Mouse (Mus musculus) heart, postnatal 14 days (tissue): ENCODE measurements at regions not wholly inside any gene's neighbourhood (a gene's known extent, or its start where the extent isn't known, plus 50 kb on each side); places are given as distances from the start of the nearest gene placed in this dataset.
A peak's percentile ranks its signal among the peaks of the same experiment; 100 is the strongest.

Experiments
- DNase-seq, 2 experiments: peaks; one replicate each; pipeline ENCODE4 v3.0.0; 2021 to 2022
- intact Hi-C: fragments of 180-260 bp; cut with DNase I; formaldehyde crosslinking; loops from one replicate; pipeline ENCODE4 v1.15.1; 2025

DNA sequence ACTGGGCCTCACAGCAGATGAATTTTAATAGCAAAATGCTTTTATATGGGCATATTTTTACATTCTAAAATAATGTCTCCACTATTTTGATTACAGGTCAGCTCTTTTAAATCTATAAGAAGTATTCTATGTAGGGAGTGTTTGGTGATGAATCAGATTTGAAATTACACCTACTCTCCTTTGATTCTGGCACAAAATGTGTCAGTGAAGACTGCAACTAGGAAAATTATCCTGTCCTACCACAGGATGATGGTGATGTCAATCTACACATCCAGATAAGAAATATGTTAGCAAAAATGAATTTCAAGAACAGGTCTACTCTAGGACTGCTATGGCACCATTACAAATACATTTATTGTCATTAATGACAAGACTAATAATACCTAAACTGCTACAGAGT lies 60.9 kb upstream of the Acyp2 start:
- no peak for DNase-seq
- intact Hi-C loops, result no loop called here

DNA sequence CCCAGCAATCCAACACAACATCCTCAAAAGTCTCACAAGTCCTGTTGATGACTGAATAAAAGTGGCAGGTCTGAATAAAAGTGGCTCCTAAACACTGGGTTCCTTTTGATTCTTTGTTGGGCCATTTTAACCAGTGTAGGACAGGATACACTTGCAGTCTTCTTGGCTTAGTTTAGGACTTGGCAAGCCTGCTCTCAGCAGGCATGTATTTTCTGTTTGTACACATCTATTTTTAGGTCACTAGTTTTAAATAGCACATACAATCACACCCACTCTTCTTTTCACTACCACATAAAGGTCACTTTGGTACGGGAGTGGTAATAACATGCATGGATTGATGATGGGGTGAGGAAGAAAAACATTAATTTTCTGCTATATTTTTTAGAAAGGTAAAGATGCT lies 50.7 kb upstream of the Psme4 start:
- DNase-seq, result peak; percentile 6 to 47

More for the DNA sequence above, 50.7 kb upstream of the Psme4 start:
- intact Hi-C loops, result no loop called here
